Mouse (Mus musculus) layer of hippocampus, postnatal 10 days (tissue): ENCODE data around the gene Rtp2. TPM values are rescaled to one million over a fixed set of nuclear protein-coding genes. Genes with fewer than 3 reads are reported as not detected.
A peak's percentile ranks its signal among the peaks of the same experiment; 100 is the strongest.
"Not testable (repeated sequence)": the region's sequence is repeated elsewhere in the genome, so short reads cannot be mapped to it uniquely, and the experiment has no call there.

Experiments
- DNase-seq, 2 experiments: peaks; one replicate each; pipeline ENCODE4 v3.0.0; 2021; ENCODE audit warnings: low spot score in 2 of 2
- total RNA-seq, 2 experiments: library from RNA; stranded (reverse); gene quantifications; 2 replicates each; pipeline ENCODE4 v1.2.3; 2021

Gene Rtp2
- total RNA-seq, 2 experiments from 2014 or later = 0.82 to 1.1 TPM

GRCm38 (mm10) chr16:23952101-23952727, 20.0 kb upstream of the Rtp2 start:
- no peak for DNase-seq

- no peak for DNase-seq
Observed at GRCm38 (mm10) chr16:23947654-23948053, 15.5 kb upstream of the Rtp2 start.

GRCm38 (mm10) chr16:23944801-23945200, 12.6 kb upstream of the Rtp2 start:
- no peak for DNase-seq

GRCm38 (mm10) chr16:23934397-23934796, 2.2 kb upstream of the Rtp2 start:
- DNase-seq = no peak

- peak in 1 of 2 experiments; percentile 10 for DNase-seq
Observed at GRCm38 (mm10) chr16:23931275-23931674, 919 bp downstream of the Rtp2 start.

- DNase-seq = peak in 1 of 2 experiments; percentile 10
Observed at GRCm38 (mm10) chr16:23930426-23931073, 1.6 kb downstream of the Rtp2 start.

- no peak for DNase-seq
Observed at GRCm38 (mm10) chr16:23927301-23928114, 4.7 kb downstream of the Rtp2 start.

- no peak for DNase-seq
Observed at GRCm38 (mm10) chr16:23922906-23923305, 9.3 kb downstream of the Rtp2 start.

- no peak for DNase-seq
Observed at GRCm38 (mm10) chr16:23921697-23922096, 10.5 kb downstream of the Rtp2 start.

GRCm38 (mm10) chr16:23919418-23919817, 12.8 kb downstream of the Rtp2 start:
- DNase-seq = no peak

- DNase-seq = no peak
Observed at GRCm38 (mm10) chr16:23913401-23913800, 18.8 kb downstream of the Rtp2 start.

GRCm38 (mm10) chr16:23912741-23913140, 19.5 kb downstream of the Rtp2 start:
- no peak for DNase-seq

- not testable (repeated sequence) for DNase-seq
Observed at GRCm38 (mm10) chr16:23909015-23909354, 23.2 kb downstream of the Rtp2 start.

GRCm38 (mm10) chr16:23908076-23909014, 23.8 kb downstream of the Rtp2 start:
- not testable (repeated sequence) for DNase-seq

GRCm38 (mm10) chr16:23906586-23906985, 25.6 kb downstream of the Rtp2 start:
- DNase-seq = not testable (repeated sequence)

GRCm38 (mm10) chr16:23901411-23901810, 30.8 kb downstream of the Rtp2 start:
- no peak for DNase-seq

GRCm38 (mm10) chr16:23900061-23900460, 32.1 kb downstream of the Rtp2 start:
- peak; percentile 12 to 20 for DNase-seq

GRCm38 (mm10) chr16:23898840-23899239, 33.4 kb downstream of the Rtp2 start:
- DNase-seq = peak; percentile 85 to 89

GRCm38 (mm10) chr16:23897984-23898586, 34.1 kb downstream of the Rtp2 start:
- peak; percentile 79 to 83 for DNase-seq

- peak in 1 of 2 experiments; percentile 8 for DNase-seq
Observed at GRCm38 (mm10) chr16:23897486-23897885, 34.7 kb downstream of the Rtp2 start.

GRCm38 (mm10) chr16:23895135-23895534, 37.1 kb downstream of the Rtp2 start:
- DNase-seq = no peak
